Mouse (Mus musculus): Measurements from ENCODE around the gene Olfr1461. TPM values are rescaled to one million over a fixed set of nuclear protein-coding genes. Genes with fewer than 3 reads are reported as not detected.

The Olfr1461 gene
- polyA plus RNA-seq (2014; fragmentation: Nextera tagmentation; extraction: Ambion mirVana), result not detected in 2 replicates

DNA sequence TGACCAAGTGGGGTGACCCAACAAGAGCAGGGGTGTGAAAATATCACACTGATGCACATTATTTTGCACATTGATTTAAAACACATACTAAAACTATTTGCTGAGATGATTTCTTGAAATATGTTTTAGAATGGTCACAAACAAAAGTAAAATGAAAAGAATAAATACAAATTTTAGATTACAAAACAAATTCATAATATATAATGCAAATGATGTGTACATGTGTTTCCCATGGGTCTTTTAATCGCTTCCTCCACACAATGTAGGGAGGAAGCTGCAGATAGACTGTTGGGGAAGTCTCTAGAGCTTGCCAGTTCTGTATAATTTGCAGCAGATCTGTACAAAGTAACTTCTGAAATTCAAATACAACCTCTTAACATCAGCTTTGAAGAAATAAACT lies at the start of gene Olfr1461:
TSS of gene Olfr1461 (plus strand) at position 301 of the 400 bp plus-strand sequence.
- H3K9ac ChIP-seq (replicated peaks; ENCODE audit: low read length), result no peak within 1 kb of the TSS
- H3K4me3 ChIP-seq (ENCODE audit: low read depth, low read length), result no peak within 1 kb of the TSS

DNA sequence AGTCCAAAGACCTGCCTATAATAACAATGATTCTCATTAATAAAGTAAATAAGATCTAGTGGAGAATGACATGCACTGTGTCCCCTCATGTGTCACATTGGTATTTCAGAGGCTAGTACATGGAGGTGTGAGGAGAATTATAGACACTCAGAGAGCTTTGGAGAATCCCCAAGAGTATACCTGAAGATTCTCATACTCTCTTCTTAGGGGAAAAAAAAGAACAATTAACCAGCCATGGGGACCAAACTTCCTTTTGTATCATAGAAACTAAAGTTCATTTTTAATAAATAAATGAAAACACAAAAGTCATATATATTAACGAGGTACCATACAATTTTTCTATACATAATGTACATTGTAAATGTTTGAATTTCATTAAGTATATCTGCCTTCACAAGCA lies 13.4 kb upstream of the Olfr1461 start, which contains the start of gene Olfr1459:
TSS of gene Olfr1459 (minus strand) at position 101 of the 400 bp plus-strand sequence.
- H3K27me3 ChIP-seq (ENCODE audit: control insufficient read depth, insufficient read depth, low read length), result no peaks in the 10 kb centered on the region
- no peak for DNase-seq (ENCODE audit: low spot score)
- ATAC-seq (replicated peaks; ENCODE audit: insufficient number of reproducible peaks, low FRiP score, low TSS enrichment, low read depth), result no peak
- no peaks in the 10 kb centered on the region for H3K4me1 ChIP-seq (ENCODE audit: control insufficient read depth, insufficient read depth, low read length)
- no peak within 1 kb of the TSS for H3K4me3 ChIP-seq (ENCODE audit: low read depth, low read length)
- no peaks in the 10 kb centered on the region for H3K36me3 ChIP-seq (replicated peaks; ENCODE audit: control insufficient read depth, insufficient read depth, low read depth, low read length)
- H3K27ac ChIP-seq (replicated peaks; ENCODE audit: low read depth, low read length), result no peak within 1 kb of the TSS
- H3K4me2 ChIP-seq (ENCODE audit: low read depth, low read length), result no peak within 1 kb of the TSS
- no peak within 1 kb of the TSS for H3K9ac ChIP-seq (replicated peaks; ENCODE audit: low read length)
- no peaks in the 10 kb centered on the region for H3K9me3 ChIP-seq (replicated peaks; ENCODE audit: control insufficient read depth, low read length)
- WGBS, result 80% methylated on average over 1 of the region's 1 CpGs

More for the DNA sequence above, at the start of gene Olfr1461:
- Histone ChIP-seq H3K4me2 (ENCODE audit: low read depth, low read length) (no peak within 1 kb of the TSS), H3K27ac (replicated peaks; ENCODE audit: low read depth, low read length) (no peak within 1 kb of the TSS), H3K4me1 (ENCODE audit: control insufficient read depth, insufficient read depth, low read length) (no peaks in the 10 kb centered on the region), H3K9me3 (replicated peaks; ENCODE audit: control insufficient read depth, low read length) (no peaks in the 10 kb centered on the region), H3K36me3 (replicated peaks; ENCODE audit: control insufficient read depth, insufficient read depth, low read depth, low read length) (no peaks in the 10 kb centered on the region), H3K27me3 (ENCODE audit: control insufficient read depth, insufficient read depth, low read length) (no peaks in the 10 kb centered on the region)
- 44% methylated on average over 1 of the region's 1 CpGs for WGBS
- DNase-seq (ENCODE audit: low spot score) (no peak), ATAC-seq (replicated peaks; ENCODE audit: insufficient number of reproducible peaks, low FRiP score, low TSS enrichment, low read depth) (no peak)

DNA sequence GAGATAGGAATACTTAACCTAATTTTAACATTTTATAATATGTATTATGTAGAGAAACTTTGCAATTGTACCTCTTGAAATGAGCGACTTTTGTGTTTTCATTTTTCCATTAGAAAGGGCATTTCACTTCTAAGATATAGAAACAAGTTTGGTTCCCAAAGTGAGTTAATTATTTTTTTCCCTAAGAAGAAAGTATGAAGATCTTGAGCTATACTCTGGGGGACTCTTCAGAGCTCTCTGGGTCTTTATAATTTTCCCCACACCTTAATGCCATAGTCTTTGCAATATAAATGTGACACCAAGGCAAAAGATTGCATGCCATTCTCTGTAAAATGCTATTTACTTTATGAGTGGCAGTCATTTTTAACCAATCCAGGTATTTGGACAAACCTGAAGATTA lies 22.6 kb downstream of the Olfr1461 start, which contains the start of gene Olfr1462:
TSS of gene Olfr1462 (plus strand) at position 301 of the 400 bp plus-strand sequence.
- DNase-seq (ENCODE audit: low spot score), result no peak

More for the DNA sequence above, 22.6 kb downstream of the Olfr1461 start, which contains the start of gene Olfr1462:
- no peak for ATAC-seq (replicated peaks; ENCODE audit: insufficient number of reproducible peaks, low FRiP score, low TSS enrichment, low read depth)
- Histone ChIP-seq H3K9ac (replicated peaks; ENCODE audit: low read length) (no peak within 1 kb of the TSS), H3K27me3 (ENCODE audit: control insufficient read depth, insufficient read depth, low read length) (no peaks in the 10 kb centered on the region), H3K4me2 (ENCODE audit: low read depth, low read length) (no peak within 1 kb of the TSS), H3K36me3 (replicated peaks; ENCODE audit: control insufficient read depth, insufficient read depth, low read depth, low read length) (no peaks in the 10 kb centered on the region), H3K9me3 (replicated peaks; ENCODE audit: control insufficient read depth, low read length) (no peaks in the 10 kb centered on the region), H3K4me3 (ENCODE audit: low read depth, low read length) (no peak within 1 kb of the TSS), H3K27ac (replicated peaks; ENCODE audit: low read depth, low read length) (no peak within 1 kb of the TSS), H3K4me1 (ENCODE audit: control insufficient read depth, insufficient read depth, low read length) (no peaks in the 10 kb centered on the region)
- 78% methylated on average over 1 of the region's 1 CpGs for WGBS

Other genes starting within 250 kb of the Olfr1461 start
- gene Olfr1448, start 238.6 kb upstream of the Olfr1461 start, polyA plus RNA-seq (2014; fragmentation: Nextera tagmentation; extraction: Ambion mirVana), result not detected in 2 replicates
- gene Olfr1449, start 232.2 kb upstream of the Olfr1461 start, polyA plus RNA-seq (2014; fragmentation: Nextera tagmentation; extraction: Ambion mirVana), result not detected in 2 replicates
- gene Olfr1450, start 212.7 kb upstream of the Olfr1461 start, polyA plus RNA-seq (2014; fragmentation: Nextera tagmentation; extraction: Ambion mirVana), result not detected in 2 replicates
- not detected in 2 replicates for gene Olfr1451, start 168.0 kb upstream of the Olfr1461 start, polyA plus RNA-seq (2014; fragmentation: Nextera tagmentation; extraction: Ambion mirVana)
- gene Olfr1453, start 134.7 kb upstream of the Olfr1461 start, polyA plus RNA-seq (2014; fragmentation: Nextera tagmentation; extraction: Ambion mirVana), result not detected in 2 replicates
- not detected in 2 replicates for gene Olfr1454, start 102.4 kb upstream of the Olfr1461 start, polyA plus RNA-seq (2014; fragmentation: Nextera tagmentation; extraction: Ambion mirVana)
- not detected in 2 replicates for gene Olfr1457, start 65.1 kb upstream of the Olfr1461 start, polyA plus RNA-seq (2014; fragmentation: Nextera tagmentation; extraction: Ambion mirVana)
- gene Olfr1458, start 56.2 kb upstream of the Olfr1461 start, polyA plus RNA-seq (2014; fragmentation: Nextera tagmentation; extraction: Ambion mirVana), result not detected in 2 replicates
- not detected in 2 replicates for gene Olfr1459, start 13.5 kb upstream of the Olfr1461 start, polyA plus RNA-seq (2014; fragmentation: Nextera tagmentation; extraction: Ambion mirVana)
- not detected in 2 replicates for gene Olfr1462, start 22.7 kb downstream of the Olfr1461 start, polyA plus RNA-seq (2014; fragmentation: Nextera tagmentation; extraction: Ambion mirVana)
- gene Olfr1463, start 68.3 kb downstream of the Olfr1461 start, polyA plus RNA-seq (2014; fragmentation: Nextera tagmentation; extraction: Ambion mirVana), result not detected in 2 replicates
- gene Olfr1465, start 152.5 kb downstream of the Olfr1461 start, polyA plus RNA-seq (2014; fragmentation: Nextera tagmentation; extraction: Ambion mirVana), result not detected in 2 replicates
- not detected in 2 replicates for gene Olfr1466, start 175.9 kb downstream of the Olfr1461 start, polyA plus RNA-seq (2014; fragmentation: Nextera tagmentation; extraction: Ambion mirVana)
- gene Olfr1467, start 199.2 kb downstream of the Olfr1461 start, polyA plus RNA-seq (2014; fragmentation: Nextera tagmentation; extraction: Ambion mirVana), result not detected in 2 replicates
- gene Olfr1469, start 244.8 kb downstream of the Olfr1461 start, polyA plus RNA-seq (2014; fragmentation: Nextera tagmentation; extraction: Ambion mirVana), result not detected in 2 replicates

All from embryonic facial prominence, embryonic 11.5 days (tissue).